Mouse (Mus musculus): ENCODE measurements around the gene Grpel1.

The Grpel1 gene

DNA sequence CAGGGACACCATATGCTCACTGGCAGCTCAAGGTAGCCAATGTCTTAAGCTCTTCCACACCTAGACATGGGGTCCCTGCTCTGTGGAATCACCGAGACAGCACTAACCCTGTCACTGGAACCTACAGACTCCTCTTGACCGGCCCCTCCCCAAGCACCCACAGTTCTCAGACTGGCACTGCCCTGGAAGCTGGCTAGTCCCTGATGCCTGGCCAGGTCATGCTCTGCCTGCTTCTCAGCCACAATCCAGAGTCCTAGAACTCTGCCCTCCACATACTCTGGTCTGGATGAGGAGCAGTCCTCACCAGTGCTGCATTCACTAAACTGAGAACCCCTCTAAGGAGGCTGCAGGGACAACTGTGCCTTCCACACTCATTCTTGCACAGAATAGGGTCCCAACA lies 46.2 kb downstream of the Grpel1 start:
- no peak for DNase-seq (ENCODE audit: low read depth, low spot score)

DNA sequence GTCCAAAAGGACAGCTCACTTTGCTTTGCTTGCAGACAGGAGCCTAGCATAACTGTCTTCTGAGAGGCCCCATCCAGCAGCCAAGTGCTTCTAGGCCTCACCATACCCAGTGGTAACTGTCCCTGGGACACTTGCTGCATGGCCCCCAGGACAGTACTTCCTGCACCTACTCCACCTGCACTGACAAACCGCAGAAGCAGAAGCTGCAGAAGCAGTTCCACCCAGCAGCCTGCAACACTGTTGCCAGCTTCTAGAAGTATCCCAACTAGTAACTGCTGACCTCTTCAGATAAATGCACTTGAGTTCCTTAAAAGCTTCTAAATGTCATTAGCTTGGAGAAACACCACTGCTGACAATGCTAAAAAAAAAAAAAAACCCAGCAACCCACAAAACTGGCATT lies 50.3 kb downstream of the Grpel1 start:
- DNase-seq (ENCODE audit: low read depth, low spot score), result peak; percentile 48

- DNase-seq (ENCODE audit: low read depth, low spot score), result peak; percentile 50
Observed at GRCm38 (mm10) chr5:36515558-36515957, 50.8 kb downstream of the Grpel1 start.

GRCm38 (mm10) chr5:36517596-36517995 lies 52.8 kb downstream of the Grpel1 start:
- peak; percentile 73 for DNase-seq (ENCODE audit: low read depth, low spot score)

- DNase-seq (ENCODE audit: low read depth, low spot score), result no peak
Observed at GRCm38 (mm10) chr5:36519751-36520150, 55.0 kb downstream of the Grpel1 start.

DNA sequence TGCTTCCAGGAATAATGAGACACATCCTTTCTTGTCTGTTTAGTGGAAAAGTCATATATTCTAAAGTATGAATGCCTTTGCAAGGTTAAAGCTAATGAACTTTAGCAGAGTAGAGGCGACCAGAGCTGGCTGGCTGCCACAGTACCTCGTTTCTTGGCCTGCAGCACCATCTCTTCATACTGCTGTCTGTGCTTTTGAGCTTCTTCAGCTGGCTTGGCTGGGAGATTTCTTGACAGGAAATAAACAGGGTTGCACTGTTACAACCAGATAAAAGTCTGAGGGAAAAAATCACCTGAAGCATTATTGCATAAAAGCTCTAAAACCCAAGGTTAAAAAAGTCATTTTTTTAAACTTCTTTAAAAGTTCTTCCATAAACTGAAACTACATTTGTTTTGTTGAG lies 58.0 kb downstream of the Grpel1 start:
- DNase-seq (ENCODE audit: low read depth, low spot score), result no peak

- no peak for DNase-seq (ENCODE audit: low read depth, low spot score)
Observed at GRCm38 (mm10) chr5:36523219-36523703, 58.5 kb downstream of the Grpel1 start.

Measured in brain, adult 2 months (tissue).